Mouse (Mus musculus) heart, postnatal 14 days (tissue): Measurements from ENCODE around the gene Ppp1cc. TPM values are rescaled to one million over a fixed set of nuclear protein-coding genes. Genes with fewer than 3 reads are reported as not detected.
"Not testable (repeated sequence)": the region's sequence is repeated elsewhere in the genome, so short reads cannot be mapped to it uniquely, and the experiment has no call there.

Experiments used
- DNase-seq, 2 experiments: peaks; one replicate each; pipeline ENCODE4 v3.0.0; 2021 to 2022
- intact Hi-C: fragments of 180-260 bp; cut with DNase I; formaldehyde crosslinking; loops from one replicate; pipeline ENCODE4 v1.15.1; 2025
- total RNA-seq, 2 experiments: library from RNA; stranded (reverse); gene quantifications; 2 replicates each; pipeline ENCODE4 v1.2.3; 2021

Gene Ppp1cc
- total RNA-seq, 2 experiments from 2014 or later = 121 to 152 TPM

DNA sequence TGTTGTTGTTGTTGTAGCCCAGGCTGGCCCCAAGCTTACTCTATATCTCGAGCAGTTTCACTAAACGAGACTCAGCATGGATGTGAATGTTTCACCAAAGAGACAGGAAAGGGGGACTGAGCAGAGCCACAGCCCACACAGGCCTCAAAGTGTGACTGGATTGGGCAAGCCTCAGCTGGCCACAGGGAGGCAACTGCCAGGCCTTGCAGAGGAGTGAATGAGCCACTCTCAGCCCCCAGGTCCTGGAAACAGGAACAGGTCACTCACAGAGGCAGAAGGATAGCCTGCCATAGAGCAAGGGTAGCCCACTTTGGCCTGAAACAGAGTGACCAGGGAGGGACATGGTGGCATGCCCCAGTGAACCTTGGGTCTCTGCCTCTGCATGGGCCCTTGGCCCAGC lies 46.1 kb downstream of the Ppp1cc start:
- intact Hi-C loops = no loop called here

DNA sequence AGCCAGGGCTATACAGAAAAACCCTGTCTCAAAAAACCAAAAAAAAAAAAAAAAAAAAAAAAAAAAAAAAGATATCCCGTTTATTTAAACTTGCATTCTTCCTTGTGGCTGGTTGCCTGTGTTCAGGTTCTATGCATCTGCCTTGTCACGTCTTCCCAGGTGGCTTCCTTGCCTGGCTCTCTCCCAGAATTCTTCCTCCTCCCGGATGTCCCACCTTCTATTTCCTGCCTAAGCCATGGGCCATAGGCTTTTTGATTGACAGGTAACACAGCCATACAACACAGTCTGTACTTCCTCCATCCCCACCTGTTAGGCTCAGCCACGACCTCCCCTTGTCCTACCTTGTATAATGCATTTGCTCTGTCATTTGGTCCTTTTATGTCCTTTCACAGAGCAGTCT lies 48.4 kb downstream of the Ppp1cc start, which contains the start of gene Hvcn1:
Gene Hvcn1 (plus strand): TSS at position 330 of the 400 bp plus-strand sequence.
- DNase-seq = no peak
- intact Hi-C loops = no loop called here

More for the DNA sequence above, 46.1 kb downstream of the Ppp1cc start:
- no peak for DNase-seq

DNA sequence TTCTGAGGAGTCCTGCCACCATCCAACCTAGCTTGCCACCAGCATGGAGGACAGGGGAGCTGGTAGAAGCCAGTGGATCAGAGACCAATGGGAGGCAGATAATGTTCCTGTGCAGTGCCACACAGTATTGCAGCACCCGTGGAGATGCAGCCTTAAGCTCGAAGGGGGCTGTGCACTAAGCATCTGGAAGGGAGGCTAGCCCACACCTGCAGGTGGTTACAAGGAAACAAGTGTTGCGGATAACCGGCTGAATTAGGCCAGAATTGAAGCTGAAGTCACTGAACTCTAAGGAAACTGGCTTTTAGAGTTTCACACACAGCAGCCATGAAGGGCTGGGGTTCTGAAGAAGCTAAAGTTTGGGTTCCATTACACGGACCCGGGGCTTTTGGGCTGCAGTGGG lies 50.8 kb downstream of the Ppp1cc start:
- DNase-seq = no peak
- intact Hi-C loops = no loop called here

DNA sequence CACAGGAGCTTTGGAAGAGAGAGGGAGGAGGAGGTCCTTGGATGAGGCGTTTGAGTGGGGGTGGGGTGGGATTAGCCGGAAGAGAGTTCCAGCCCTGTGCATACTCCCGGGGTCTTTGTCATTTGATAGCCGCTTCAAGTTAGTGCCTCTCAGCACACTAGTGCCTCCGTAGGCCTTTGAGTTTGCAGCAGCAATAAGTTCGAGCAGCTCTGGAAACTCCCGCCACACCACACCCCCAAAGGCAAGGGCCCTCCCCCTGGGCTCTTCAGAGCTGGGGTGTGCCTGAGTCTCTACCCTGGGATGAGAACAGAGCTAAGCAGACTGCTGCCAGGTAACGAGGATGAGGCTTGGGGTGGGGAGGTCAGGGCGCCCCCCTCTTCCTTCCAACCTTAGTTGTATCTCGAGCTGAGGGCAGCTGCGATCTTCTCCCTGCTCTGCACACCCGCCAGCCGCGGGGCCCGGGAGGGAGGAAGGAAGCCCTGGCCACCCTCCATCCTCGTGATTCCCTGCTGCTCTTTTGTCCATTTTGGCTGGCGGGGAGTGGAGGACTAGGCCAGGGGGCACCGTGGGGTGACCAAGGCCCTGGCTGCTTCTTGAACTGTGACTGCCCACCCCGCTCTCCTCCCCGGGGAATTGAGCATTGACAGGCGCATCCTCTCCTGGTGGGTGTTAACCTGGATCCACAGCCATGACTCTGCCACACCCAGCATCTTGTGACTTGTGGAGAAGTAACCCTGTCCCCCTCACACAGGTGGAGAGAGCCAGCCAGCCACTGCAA lies 51.7 kb downstream of the Ppp1cc start:
- intact Hi-C loops = no loop called here
- peak; percentile 58 to 60 for DNase-seq

DNA sequence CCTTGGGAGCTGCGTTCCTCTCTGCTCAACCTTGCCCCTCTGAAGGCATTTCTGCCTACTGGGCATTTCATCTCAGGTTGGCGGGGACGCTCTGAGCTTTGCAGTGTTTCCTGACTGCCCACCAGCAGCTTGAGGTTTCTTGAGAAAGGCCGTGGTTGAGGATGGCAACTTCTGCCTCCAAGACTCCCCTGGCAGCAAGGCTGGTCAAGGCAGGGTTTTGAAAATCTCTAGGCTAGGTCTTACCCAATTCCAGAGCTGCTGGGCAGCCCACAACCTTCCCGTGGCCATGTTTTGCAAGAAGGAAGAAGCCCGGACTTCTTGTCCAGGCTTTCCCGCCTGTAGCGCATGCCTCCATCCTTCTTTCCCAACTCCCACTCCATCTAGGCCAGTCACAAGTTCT lies 52.8 kb downstream of the Ppp1cc start:
- intact Hi-C loops = no loop called here
- no peak for DNase-seq

DNA sequence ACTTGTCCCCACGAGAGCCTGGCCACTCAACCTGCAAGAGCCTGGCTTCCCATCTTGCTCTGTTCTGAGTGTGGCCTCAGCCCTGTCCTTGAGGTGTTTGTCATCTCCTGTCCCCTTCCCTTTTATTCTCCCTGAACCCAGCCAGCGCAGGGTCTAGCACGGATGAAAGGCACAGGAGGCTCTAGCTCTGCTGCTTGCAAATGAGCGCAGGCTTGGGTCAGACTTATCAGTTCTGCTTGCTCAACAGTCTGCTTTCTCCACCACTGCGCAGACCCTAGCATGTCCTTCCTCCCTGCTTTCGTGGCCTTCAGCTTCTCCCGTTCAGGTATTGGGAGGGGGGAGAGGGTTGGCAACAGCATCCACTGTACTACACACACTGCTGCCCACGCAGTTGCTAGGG lies 54.0 kb downstream of the Ppp1cc start:
- intact Hi-C loops = no loop called here

DNA sequence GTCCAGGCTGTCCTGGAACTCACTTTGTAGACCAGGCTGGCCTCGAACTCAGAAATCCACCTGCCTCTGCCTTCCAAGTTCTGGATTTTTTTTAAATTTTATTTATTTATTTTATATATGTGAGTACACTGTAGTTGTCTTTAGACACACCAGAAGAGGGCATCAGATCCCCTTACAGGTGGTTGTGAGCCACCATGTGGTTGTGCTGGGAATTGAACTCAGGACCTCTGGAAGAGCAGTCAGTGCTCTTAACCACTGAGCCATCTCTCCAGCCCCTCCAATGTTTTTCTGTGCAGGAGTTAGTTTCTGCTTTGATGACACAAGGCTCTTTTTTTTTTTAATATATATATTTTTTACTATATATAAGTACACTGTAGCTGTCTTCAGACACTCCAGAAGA lies 54.7 kb downstream of the Ppp1cc start:
- DNase-seq, intact Hi-C loops: not testable (repeated sequence)

More for the DNA sequence above, 54.0 kb downstream of the Ppp1cc start:
- no peak for DNase-seq

DNA sequence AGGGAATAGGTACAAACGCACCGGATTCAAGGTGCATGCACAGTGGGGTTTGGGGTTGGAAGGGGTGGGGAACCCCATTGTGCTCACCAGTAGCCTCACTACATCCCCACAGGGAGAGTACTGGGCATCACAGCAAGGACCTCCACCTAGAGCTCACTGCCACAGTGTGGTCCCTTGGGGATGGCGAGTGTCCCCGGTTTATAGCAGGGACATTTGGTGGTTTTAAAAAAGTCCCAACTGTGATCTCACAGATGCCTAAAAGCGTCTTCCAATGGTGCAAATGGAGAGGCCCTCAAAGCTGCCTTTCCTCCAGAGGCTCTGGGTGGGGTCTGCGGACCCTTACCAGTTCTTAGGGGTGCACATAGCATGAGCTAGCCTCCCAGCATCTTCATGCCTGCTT lies 55.8 kb downstream of the Ppp1cc start:
- intact Hi-C loops = no loop called here
- DNase-seq = no peak

DNA sequence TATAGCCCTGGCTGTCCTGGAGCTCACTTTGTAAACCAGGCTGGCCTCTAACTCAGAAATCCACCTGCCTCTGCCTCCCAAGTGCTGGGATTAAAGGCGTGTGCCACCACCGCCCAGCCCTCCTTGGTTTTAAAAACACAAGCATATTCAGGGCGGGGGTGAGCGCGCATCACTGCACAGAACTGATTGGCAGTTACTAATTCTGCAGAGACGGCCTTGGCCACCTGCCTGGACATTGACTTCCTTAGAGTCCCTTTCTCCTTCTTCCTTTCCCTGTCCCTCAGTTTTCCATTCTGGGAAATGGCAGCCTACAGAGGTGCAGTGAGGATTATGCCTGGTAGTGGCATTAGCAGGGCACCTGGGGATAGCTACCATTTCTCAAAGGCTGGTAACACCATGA lies 59.6 kb downstream of the Ppp1cc start:
- intact Hi-C loops = no loop called here
- DNase-seq = no peak

DNA sequence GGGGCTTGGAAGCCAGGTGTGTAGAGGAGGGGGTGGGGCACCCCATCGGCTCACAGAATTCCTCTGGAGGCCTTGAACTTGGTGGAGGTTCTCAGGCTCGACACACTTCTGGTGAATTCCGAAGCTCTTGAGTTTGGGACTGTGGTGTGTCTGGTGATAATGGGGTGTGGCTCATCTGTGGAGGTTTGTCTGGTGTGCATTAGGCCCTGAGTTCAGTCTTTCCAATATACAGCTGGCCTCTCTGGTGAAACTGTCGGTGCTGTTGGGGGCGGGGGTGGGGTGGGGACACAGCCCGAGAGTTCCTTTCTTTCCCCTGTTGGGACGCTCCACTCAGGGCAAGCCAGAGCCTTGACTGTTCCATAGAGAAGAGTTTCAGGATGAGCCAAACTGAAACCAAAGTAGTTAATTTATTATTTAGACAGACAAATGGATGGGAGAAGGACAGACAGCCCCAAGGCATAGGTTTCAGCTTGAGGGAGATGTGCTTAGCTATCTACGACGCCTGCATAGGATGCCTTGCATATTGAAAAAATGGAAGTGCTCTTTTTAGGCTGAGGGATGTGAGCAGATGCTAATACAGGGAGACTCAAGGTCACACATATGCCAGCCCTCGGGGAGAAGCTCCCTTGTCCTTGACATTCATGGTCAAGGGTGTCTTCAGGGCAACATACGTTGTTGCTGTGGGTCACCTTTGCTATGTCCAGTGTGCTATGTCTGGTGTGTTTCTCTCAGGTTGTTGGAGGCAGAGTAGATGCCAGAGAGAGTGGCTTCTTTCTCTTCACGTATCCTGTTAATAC lies 60.2 kb downstream of the Ppp1cc start:
- intact Hi-C loops = no loop called here
- no peak for DNase-seq

DNA sequence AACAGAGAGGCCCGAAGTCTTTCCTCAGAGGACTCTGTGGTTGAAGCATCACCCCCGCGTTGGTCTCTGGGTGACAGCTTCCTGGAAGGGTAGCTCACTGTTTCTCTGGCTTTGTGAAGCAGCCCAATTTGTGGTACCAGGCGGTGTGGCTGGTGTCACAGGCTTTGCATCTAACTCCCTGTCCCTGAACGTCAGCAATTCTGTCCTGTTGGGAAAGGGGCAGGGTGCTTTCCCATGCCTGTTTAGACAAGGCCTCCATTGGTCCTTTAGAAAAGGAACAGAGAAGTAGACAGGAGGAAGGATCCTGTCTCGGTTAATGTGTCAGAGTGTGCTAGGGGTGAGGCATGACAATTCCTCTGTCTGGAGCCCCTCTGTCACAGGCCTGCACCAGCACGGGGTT lies 60.9 kb downstream of the Ppp1cc start:
- no peak for DNase-seq

DNA sequence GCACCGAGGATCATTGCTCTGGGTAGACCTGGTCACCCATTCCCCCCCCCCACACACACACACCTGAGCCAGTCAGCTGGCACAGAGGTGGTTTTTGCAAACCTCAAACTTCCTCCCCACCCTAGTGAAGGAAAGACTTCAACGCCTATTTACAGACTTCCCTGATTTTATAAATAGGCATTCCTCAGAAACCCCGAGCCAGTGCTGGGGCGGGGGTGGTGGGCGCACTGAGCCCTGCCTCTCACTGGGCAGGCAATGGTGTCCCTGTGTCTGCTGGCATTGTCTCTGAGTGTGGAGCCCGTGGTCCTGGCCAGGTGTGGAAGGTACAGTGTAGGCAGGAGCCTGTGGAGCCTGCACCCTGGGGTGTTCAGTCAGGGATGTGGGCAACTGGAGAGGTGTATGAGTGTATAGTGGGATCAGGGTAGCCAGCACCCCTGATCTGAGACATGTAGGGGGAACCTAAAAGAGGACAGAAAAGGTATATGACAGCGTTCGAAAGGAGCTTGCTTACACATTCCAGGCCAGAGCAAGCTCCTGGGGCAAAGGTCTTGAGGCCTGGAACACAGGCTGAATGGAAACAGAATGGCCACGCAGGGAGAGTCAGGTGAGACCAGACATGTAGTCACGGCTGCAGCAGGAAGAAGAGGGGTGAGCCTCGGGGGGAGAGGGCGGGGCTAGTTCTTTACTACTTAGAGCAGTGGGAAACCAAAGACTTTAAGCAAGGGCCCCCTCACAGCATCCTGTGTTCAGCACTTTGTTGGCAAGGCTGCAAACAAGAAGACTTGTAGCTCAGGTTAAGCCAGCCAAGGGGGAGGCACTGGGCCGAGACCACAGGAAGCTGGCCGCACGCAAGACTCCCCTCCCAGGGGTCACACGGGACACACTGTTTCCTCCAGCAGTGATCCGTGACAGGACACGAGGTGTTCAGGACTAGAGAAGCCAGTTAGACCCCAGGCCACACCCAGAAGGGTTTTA lies 61.9 kb downstream of the Ppp1cc start:
- intact Hi-C loops = no loop called here
- DNase-seq = no peak

More for the DNA sequence above, 60.9 kb downstream of the Ppp1cc start:
- intact Hi-C loops = no loop called here

DNA sequence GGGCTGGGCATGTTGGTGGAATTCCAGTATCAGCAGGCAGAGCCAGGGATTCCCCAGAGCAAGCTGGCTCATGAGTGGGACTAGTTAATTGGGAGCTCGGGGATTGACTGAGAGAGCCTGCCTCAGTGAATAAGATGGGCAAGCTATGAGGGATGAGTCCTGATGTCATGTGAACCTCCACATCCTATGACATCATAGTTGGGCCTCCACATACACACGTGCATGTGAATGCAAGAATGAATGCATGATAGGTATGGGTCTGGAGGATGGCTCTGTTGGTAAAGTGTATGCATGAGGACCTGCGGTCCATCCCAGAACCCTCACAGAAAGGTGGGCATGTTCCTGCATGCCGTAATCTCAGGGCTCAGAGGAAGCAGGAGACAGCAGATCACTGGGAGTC lies 63.0 kb downstream of the Ppp1cc start:
- no peak for DNase-seq
- intact Hi-C loops = no loop called here

DNA sequence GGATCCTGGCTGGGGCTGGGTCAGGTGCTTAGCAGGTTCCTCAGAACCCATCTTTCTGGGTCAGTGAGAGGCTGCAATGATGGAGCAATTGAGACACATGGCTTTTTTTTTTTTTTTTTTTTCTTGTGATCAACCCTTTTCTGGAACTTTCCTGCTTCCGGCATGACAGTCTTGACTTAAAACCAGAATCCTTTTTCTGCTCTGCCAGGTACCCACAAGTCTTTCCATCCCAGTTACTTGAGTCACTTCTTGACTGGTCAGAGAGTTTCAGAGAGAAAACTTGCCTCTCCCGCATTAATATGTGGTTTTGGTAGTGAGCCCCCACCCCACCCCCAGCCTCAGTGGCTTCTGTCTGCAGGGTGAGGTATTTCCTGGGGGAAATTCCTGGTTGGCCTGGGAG lies 66.2 kb downstream of the Ppp1cc start:
- intact Hi-C loops = no loop called here
- no peak for DNase-seq

Other genes with a start within 250 kb of the Ppp1cc start
- gene Cux2, start 108.2 kb upstream of the Ppp1cc start, total RNA-seq = 10 to 100 TPM; 24.8 to 27.0 TPM
- gene Myl2, start 57.3 kb upstream of the Ppp1cc start, total RNA-seq = over 10,000 TPM; 16,479 to 17,190 TPM
- not detected for gene Ccdc63, start 17.5 kb upstream of the Ppp1cc start, total RNA-seq
- gene Hvcn1, start 48.5 kb downstream of the Ppp1cc start, total RNA-seq = 1 to 10 TPM; 1.4 TPM
- 1 to 10 TPM; 5.2 to 6.7 TPM for gene Tctn1, start 106.2 kb downstream of the Ppp1cc start, total RNA-seq
- 10 to 100 TPM; 85.5 to 87.2 TPM for gene Pptc7, start 126.1 kb downstream of the Ppp1cc start, total RNA-seq
- 1 to 10 TPM; 1.4 to 1.5 TPM for gene Rad9b, start 196.0 kb downstream of the Ppp1cc start, total RNA-seq
- 100 to 1,000 TPM in 1 of 2 experiments, 10 to 100 TPM in 1; 86.7 to 103 TPM for gene Vps29, start 196.1 kb downstream of the Ppp1cc start, total RNA-seq
- gene Gpn3, start 213.6 kb downstream of the Ppp1cc start, total RNA-seq = 10 to 100 TPM; 23.1 to 25.6 TPM
- 10 to 100 TPM; 15.1 to 16.5 TPM for gene Fam216a, start 214.1 kb downstream of the Ppp1cc start, total RNA-seq
- gene Arpc3, start 233.6 kb downstream of the Ppp1cc start, total RNA-seq = 100 to 1,000 TPM; 104 to 115 TPM